Mouse (Mus musculus): ENCODE measurements at regions not wholly inside any gene's neighbourhood (a gene's known extent, or its start where the extent isn't known, plus 50 kb on each side); places are given as distances from the start of the nearest gene placed in this dataset.

- H3K4me2 ChIP-seq (ENCODE audit: low read length): no peak overlapping the region
- no peak for ATAC-seq (replicated peaks; ENCODE audit: low FRiP score, low read depth)
- no peak overlapping the region for H3K27ac ChIP-seq
- no peaks in the 10 kb centered on the region for H3K36me3 ChIP-seq (ENCODE audit: insufficient read depth, low read length)
- H3K4me1 ChIP-seq (replicated peaks; ENCODE audit: insufficient read depth, low read length): no peaks in the 10 kb centered on the region
- TF ChIP-seq CTCF (IDR thresholded peaks at IDR 0.05; ENCODE audit: low read depth): no peak
- 49% methylated on average over 3 of the region's 3 CpGs for WGBS
- H3K4me3 ChIP-seq (replicated peaks; ENCODE audit: low read depth, low read length): no peak overlapping the region
- H3K9ac ChIP-seq (ENCODE audit: low read depth, low read length): no peak overlapping the region
- no peaks in the 10 kb centered on the region for H3K9me3 ChIP-seq (replicated peaks; ENCODE audit: low read length)
- DNase-seq (ENCODE audit: low spot score): no peak
- no peaks in the 10 kb centered on the region for H3K27me3 ChIP-seq (ENCODE audit: insufficient read depth, low read length)
Measured at GRCm38 (mm10) chr9:74057476-74058076, 52.6 kb upstream of the Wdr72 start.

GRCm38 (mm10) chr9:74058269-74058871, 51.8 kb upstream of the Wdr72 start:
- DNase-seq (ENCODE audit: low spot score) (no peak), ATAC-seq (replicated peaks; ENCODE audit: low FRiP score, low read depth) (no peak)
- no peak overlapping the region for H3K27ac ChIP-seq
- no peak overlapping the region for H3K4me3 ChIP-seq (replicated peaks; ENCODE audit: low read depth, low read length)
- no peak overlapping the region for H3K9ac ChIP-seq (ENCODE audit: low read depth, low read length)
- no peaks in the 10 kb centered on the region for H3K4me1 ChIP-seq (replicated peaks; ENCODE audit: insufficient read depth, low read length)
- H3K27me3 ChIP-seq (ENCODE audit: insufficient read depth, low read length): no peaks in the 10 kb centered on the region
- WGBS: 48% methylated on average over 5 of the region's 5 CpGs
- no peaks in the 10 kb centered on the region for H3K36me3 ChIP-seq (ENCODE audit: insufficient read depth, low read length)
- TF ChIP-seq CTCF (IDR thresholded peaks at IDR 0.05; ENCODE audit: low read depth): no peak
- H3K9me3 ChIP-seq (replicated peaks; ENCODE audit: low read length): no peaks in the 10 kb centered on the region
- H3K4me2 ChIP-seq (ENCODE audit: low read length): no peak overlapping the region
